Mouse (Mus musculus) testis, postnatal 14 days (tissue): ENCODE data around the gene Pnma5.

ENCODE experiments used
- DNase-seq: peaks from one replicate; pipeline ENCODE4 v3.0.0; 2021; ENCODE audit warnings: low spot score

Pnma5 gene

GRCm38 (mm10) chrX:72985607-72986006 lies 51.3 kb downstream of the Pnma5 start:
- no peak for DNase-seq
